Mouse (Mus musculus) G1E (cell line): Measurements from ENCODE around the gene Tsr1.

Experiments used
- CTCF ChIP-seq: IDR thresholded peaks from 2 replicates; pipeline ENCODE4 v1.5.1; 2012; ENCODE audit warnings: low read depth, low read length, inconsistent platforms, mixed read lengths
- GATA1 ChIP-seq: IDR thresholded peaks from 2 replicates; pipeline ENCODE4 v1.6.1; 2012; ENCODE audit warnings: borderline replicate concordance, low read length, inconsistent platforms, mixed read lengths
- GATA2 ChIP-seq: IDR thresholded peaks from 2 replicates; pipeline ENCODE4 v1.6.1; 2012; ENCODE audit warnings: low read depth, low read length, inconsistent platforms, borderline replicate concordance
- POLR2AphosphoS5 ChIP-seq: IDR thresholded peaks from 2 replicates; pipeline ENCODE4 v1.6.1; 2012; ENCODE audit warnings: low read depth, low read length, inconsistent platforms; ENCODE audit not compliant: insufficient replicate concordance
- TAL1 ChIP-seq: conservative IDR thresholded peaks from 2 replicates; pipeline ENCODE4 v1.6.1; 2012; ENCODE audit warnings: low read depth, low read length, inconsistent platforms, mixed read lengths

- TF ChIP-seq CTCF: no peak
- no peak for TF ChIP-seq GATA1
- TF ChIP-seq GATA2: no peak
- no peak for TF ChIP-seq POLR2AphosphoS5
- TF ChIP-seq TAL1: no peak
These were observed 28.6 kb downstream of the Tsr1 start for GRCm38 (mm10) chr11:74926388-74927005.
